Mouse (Mus musculus): ENCODE data around the gene Itga4.

The Itga4 gene

DNA sequence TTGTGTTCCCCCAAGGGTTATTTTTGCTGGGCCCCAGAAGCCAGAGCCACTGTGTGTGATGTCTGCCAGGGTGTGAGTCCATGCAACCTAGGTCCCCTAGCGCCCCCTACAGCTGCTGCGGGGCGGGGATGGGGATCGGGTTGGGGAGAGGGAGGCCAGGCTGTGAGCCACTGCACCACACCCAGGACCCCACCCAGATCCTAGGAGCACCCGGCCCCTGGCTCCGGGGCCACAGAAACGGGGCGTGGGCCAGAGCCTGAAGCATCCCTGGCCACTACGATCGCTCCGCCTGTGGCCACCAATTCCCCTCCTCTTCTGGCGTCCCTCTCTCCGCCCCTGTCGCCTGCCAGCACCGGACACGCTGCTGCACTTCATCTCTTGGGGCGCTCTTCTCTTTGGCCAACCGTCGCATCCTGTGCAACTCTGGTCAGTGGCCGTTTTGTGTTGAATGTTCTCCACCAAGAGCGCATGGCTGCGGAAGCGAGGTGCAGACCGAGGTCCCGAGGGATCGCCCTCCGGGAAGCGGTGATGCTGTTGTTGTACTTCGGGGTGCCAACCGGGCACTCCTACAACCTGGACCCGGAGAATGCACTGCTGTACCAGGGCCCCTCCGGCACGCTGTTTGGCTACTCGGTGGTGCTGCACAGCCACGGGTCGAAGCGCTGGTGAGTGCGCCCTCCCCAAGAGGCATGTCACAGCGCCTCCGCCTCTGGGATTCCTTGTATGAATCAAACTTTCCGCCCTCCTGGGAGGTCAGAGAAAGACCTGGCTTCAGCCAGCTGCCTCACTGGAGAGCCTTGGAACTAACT is at the start of gene Itga4:
TSS of gene Itga4 (plus strand) at position 235 of the 809 bp plus-strand sequence.
- peak; percentile 47 for DNase-seq

DNA sequence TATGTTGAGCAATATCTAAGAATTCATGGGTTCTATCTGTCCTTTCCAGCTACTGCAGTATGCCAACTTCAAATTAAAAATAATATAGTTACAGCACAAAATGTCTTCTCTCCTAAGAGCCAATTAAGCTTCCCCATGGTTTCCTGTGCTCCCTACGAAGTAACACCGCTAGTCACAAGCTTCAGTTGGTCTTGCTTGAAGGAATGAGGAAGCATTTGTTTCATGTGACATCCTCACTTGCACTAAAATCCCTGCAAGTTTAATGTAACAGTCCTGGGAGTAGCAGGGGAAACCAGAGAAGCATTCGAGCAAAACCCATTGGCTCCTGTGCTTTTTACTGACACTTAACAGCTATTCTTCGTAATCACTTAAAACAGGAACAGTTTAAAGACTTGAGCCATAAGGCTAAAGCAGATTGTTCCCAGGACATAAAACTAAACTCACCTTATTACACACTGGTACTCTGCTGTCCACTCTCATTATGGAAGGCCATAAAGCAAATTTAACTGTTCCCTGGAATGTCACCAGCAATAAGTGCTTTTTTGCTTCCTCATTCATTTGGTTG is 49.0 kb upstream of the Itga4 start:
- DNase-seq = no peak

DNA sequence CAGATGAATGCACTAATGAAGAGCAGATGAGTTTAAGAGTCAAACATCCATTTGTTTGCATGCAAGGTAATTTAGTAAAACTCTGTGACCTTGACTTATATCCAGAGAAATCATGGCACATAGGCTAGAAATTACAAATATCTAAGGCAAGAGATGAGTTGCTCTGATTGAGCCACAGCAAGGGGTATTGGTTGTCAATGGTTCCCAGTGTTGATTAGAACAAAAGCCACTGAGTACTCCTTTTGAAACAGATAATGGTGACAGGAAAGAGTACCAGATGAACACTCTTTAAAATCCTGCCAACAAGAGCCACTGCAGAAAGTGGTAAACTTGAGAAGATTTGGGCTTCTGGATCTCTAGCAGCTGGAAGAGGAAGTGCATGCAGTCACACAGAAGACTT is 40.2 kb upstream of the Itga4 start:
- no peak for DNase-seq

GRCm38 (mm10) chr2:79215479-79215878 is 39.7 kb upstream of the Itga4 start:
- DNase-seq = no peak

DNA sequence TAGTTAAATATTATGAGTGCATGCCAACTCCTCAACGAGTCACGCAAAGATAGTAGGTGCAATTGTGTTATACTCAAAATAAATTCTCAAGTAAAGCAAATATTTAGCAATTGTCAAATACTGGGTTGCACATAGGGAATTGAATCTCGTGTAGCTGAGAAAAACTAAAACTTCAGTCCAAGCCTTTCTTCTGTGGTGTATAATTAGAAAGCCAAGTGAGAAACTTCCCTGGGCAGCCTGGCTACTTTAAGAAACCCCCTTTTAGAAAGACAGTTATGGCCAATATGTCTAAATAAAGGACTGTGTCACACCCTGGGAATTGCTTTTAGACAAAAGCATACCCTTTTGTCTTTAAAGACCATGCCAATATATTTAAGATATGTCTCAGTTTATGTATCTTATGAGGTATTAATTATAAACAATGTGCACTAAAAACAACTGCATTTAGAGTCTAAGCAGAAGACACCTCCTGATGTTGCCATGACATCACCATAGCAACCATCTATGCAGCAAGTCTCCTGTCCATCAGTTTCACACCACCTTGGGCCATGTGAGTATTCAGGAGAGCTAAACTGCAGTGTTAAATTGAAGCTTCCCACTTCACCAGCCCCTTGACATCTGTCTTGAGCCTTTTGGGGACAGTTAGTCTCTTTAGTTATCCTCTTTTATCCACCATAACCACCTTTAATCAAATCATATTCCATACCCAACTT is 30.4 kb upstream of the Itga4 start:
- no peak for DNase-seq

DNA sequence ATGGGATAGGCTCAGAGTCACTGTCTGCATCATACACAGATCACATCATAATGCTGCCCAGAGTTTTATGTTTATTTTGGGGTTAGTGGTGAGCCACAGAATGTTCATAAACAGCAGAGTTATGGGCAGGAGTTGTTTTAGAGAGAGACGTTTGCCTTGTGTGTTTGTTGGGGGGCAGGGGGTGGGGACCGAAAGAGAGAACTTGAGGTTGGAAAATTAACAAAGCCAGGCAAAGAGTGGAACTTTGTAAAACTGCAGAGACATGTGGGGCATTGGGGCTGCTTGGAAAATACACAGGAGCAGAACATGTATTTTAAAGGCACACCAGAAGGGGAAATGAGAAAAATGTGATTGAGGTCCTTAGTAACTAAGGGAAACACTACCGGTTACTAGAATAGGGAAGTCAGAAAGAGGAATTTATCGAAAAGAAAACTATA is 27.4 kb upstream of the Itga4 start:
- no peak for DNase-seq

GRCm38 (mm10) chr2:79231056-79231949 is 23.9 kb upstream of the Itga4 start:
- no peak for DNase-seq

DNA sequence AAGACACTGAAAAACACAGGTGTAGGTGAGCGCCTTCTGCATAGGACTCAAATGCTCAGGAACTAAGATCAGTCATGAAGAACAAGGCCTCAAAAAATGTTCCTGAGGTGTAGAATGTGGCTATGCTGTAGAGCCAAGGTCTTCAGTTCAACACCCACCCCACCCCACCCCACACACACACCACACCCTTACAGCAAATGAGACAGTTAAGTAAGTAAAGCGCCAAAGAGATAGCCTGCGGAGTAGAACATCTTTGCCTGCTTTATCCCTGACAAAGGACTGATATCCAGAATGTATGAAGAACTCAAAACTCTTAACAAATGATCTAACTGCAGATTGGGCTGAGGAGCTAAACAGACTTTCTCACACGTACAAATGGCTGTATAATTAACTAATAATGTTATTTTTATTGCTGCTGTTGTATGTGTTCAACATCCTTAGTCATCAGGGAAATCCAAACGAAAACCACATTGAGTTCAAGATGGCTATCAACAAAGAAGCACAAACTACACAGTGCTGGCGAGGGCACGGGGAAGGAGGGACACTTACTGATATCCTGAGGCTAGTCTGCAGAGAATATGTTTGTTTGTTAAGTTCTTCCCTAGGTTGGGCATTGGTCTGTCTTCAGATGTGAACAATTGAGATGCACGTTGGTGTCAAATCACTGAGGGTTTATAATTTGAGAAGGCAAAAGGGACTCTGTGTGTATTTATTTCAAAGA is 19.3 kb upstream of the Itga4 start:
- no peak for DNase-seq

DNA sequence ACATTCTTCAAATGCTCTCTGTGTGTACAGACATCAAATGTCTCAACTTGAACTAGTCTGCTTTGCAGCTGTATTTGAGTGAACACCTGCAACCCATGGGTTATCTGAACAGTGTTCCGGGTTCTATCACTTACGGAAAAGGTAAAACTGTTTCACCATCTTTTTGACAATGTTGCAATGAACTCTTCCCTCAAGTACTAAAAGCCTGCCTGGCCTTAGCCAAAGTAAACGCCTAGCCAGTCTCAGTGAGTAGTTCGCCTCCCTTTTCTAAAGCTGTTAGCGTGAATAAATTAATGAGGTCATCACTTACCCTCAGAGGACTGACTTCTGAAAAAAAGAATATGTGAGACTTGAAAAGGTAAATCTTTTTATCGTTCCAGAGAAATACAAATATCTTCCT is 18.0 kb upstream of the Itga4 start:
- no peak for DNase-seq

DNA sequence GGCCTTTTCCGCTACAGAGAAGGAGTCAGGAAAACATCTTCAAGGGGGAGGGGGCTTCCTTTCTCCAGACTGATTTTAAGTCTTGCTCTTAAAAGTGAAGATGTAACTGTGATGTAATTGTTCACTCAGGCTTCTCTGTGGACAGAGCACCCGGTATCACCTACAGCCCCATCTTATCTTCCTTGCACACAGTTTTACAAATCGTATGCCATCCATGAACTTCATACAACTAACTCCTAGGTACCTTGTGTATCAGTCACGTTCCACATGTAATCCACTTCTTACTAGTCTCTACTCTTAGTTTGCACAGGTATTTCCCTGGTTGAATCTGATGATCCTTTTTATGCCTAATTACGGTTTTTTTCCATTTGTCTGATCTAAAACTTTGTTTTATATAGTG is 10.9 kb upstream of the Itga4 start:
- DNase-seq = no peak

GRCm38 (mm10) chr2:79244743-79245142 is 10.5 kb upstream of the Itga4 start:
- DNase-seq = no peak

DNA sequence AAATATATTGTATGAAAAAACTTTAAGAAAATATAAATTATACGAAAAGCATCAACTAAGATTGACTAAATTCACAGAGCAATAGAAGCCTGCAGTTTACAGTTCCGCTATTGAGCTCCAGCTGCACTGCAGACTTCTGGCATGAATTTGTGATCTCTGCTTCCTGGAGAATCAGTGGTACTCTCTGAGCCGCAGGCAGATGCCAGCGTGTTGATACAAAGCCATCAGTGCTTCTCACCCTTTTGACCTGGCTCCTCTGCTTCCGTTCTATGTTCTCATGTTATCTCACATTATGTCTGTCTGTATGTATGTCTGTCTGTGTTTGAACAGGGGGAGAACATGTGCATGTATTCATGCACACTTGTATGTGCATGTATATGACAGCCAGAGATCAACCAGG is 6.9 kb upstream of the Itga4 start:
- no peak for DNase-seq

- no peak for DNase-seq
Measured at GRCm38 (mm10) chr2:79250510-79250909, 4.7 kb upstream of the Itga4 start.

GRCm38 (mm10) chr2:79253754-79254197 is 1.4 kb upstream of the Itga4 start:
- no peak for DNase-seq

DNA sequence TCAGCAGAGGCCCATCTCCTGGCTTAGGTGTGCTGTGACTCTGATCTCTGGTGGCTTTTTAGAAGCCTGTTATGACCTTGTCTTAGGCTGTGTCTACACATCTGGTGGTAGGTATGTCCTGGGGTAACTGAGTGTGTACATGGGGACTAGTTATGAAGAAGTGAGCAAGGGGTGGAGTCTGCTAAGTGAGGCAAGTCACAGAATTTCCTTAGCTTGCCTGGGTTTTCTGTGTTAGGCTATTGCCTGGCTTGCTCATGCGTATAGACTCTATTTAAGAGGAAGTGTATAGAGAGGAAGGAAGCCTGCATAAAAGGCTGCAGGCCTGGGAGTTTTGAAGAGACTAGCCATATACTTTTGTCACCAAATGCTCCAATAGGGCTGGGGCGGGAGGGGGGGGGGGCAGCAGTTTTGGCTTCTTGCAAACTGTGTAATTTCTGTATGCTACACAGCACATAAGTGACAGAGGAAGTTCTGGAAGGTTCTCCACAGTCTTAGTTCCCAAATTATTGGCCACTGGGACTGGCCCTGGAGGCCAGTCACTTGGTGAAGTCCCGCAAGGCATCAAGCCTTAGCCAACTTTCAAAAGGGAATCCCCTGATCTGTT is 536 bp upstream of the Itga4 start:
- no peak for DNase-seq

GRCm38 (mm10) chr2:79256001-79256339 is 744 bp downstream of the Itga4 start:
- no peak for DNase-seq

DNA sequence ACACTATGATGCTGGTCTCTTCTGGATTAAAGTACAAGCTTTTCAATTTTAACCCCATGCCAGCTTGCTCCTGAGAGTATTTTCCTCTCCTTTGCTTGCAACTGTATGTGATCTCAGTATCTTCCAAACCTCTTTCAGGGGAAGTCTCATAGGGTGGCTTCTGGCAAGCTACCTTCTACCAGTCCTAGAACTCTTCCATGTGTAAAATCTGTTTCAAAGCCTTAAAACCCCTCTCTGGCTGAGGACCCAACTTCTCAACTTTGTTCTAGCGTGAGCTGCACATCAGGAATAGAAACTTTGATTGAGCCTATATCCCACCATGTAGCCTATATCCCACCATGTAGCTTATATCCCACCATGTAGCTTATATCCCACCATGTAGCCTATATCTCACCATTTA is 1.1 kb downstream of the Itga4 start:
- DNase-seq = no peak

DNA sequence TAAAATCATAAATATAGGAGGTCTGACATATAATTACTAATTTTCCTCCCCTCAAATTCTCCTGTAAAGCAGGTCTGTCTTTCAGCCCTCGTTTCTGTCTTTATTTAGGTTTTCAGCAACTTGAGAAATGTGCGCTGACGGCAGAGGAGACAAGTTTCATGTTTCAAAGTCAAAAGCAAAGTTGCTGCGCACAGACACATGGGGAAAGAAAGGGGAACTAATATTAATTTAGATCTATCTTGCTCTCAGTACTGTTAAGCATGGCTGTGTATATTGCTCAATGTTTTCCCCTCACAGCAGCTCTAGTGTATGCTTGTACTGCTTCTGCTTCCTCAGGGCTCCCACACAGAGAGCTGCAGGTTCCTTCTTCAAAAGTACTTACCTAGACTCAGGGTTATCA is 1.7 kb downstream of the Itga4 start:
- no peak for DNase-seq

DNA sequence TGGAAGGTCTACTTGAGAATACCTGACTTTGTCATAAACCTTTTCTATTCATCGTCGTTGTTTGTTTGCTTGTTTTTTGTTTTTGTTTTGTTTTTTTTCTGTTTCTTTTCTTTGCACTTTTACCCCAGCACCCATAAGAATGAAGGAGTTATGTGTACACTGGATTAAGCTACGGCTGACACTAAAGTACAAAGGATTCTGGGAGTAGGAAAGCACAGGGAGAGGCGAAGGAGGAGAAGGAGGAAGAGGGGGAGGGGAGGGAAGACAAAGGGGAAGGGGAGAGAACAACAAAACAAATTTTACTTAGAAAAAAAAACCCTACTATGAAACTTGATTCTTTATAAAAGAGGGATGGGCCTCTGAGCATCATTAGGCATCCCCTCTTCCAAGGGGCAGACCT is 2.2 kb downstream of the Itga4 start:
- DNase-seq = no peak

- no peak for DNase-seq
Measured at GRCm38 (mm10) chr2:79259326-79259725, 4.1 kb downstream of the Itga4 start.

DNA sequence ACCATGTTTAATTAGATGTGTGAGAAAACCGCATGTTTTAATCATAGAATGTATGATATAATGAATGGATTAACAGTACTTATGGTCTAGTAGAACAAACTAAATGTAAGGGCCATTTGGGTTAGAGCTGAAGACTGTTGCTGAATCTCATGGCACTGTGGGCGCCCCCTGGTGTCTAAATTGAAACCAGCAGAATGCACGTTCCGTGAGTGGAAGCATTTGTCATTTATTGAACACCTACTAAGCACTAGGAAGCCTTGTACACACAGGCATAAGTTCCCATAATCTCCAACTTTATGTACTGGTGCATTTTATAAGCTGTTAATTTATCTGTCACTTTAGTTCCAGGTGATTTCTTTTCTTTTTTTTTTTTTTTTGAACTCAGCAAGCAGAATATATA is 10.4 kb downstream of the Itga4 start:
- DNase-seq = peak; percentile 74

DNA sequence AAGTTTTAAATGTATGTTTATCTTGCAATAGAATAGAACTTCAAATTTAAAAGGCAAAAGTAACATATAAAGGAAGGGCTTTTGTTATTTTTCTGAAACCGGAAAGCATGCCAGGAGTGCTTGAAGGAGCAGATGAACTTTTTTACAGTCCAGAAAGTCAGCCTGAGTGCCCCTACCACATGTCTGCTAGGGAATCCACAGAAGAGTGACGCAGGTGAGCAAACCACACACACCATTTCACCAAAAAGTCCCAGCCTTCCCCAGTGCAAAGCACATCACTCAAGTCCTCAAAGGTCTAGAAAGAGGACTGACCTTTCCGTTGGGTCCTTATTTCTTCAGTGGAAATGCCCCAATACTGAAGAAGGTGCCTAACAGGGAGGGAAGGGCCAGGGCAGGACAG is 11.3 kb downstream of the Itga4 start:
- DNase-seq = no peak

Measured in cerebellum, adult 9-10 months (tissue).